Mouse (Mus musculus): ENCODE data around the gene Cuzd1. TPM values are rescaled to one million over a fixed set of nuclear protein-coding genes. Genes with fewer than 3 reads are reported as not detected.

The Cuzd1 gene
- not detected for polyA plus RNA-seq (2021)

GRCm38 (mm10) chr7:131322192-131322591 is at the start of gene Cuzd1:
Cuzd1 (minus strand) TSS chr7:131322292.
- H3K27me3 ChIP-seq = no peaks in the 10 kb centered on the region
- TF ChIP-seq CTCF (IDR thresholded peaks at IDR 0.05) = no peak
- DNase-seq (ENCODE audit: low read depth, low spot score) (no peak), ATAC-seq (no peak)
- CTCF ChIA-PET = interaction anchor here (1.8 kb wide), 1 partner anchor 19 kb away, joined by 4 read pairs; no protein-coding TSS in a partner anchor
- POLR2A ChIA-PET = no interaction called here
- in situ Hi-C loops (cut with MboI; ENCODE audit: low pct_unique_long_range_greater_than_20kb) = no loop called here

DNA sequence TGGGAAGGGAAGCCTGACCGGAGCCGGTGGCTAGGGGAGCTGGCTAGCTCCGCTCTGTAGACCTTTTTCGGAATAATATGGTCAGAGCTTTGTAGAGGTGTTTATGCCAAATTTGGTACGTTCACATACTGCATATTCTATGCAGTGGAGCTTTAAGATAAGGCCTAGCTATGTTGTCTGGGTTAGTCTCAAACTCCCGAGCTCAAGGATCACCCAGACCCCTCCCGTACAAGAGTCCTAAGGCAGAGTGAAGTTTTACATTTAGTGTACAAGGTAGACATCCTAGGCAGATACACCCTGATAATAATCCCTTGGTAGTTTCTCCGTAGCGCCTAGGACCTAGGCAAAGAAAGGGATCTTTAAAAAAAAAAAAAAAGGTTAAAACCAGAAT is 49.4 kb upstream of the Cuzd1 start:
- CTCF ChIA-PET = interaction anchor here (0.9 to 1.4 kb wide), 2 partner anchors 11 to 15 kb away, joined by 4 read pairs; no protein-coding TSS in a partner anchor
- DNase-seq (ENCODE audit: low read depth, low spot score) (peak; percentile 7), ATAC-seq (no peak)
- TF ChIP-seq CTCF (IDR thresholded peaks at IDR 0.05) = no peak
- POLR2A ChIA-PET = interaction anchor here (1.2 to 1.3 kb wide), 3 partner anchors 8 to 38 kb away, joined by 4 to 5 read pairs (median 4); partner anchors contain the start of genes 2310057M21Rik and Ikzf5
- in situ Hi-C loops (cut with MboI; ENCODE audit: low pct_unique_long_range_greater_than_20kb) = loop anchor here (25.0 kb wide), 1 partner anchor 1759 kb away; no protein-coding TSS in a partner anchor
- no peaks in the 10 kb centered on the region for H3K27me3 ChIP-seq

DNA sequence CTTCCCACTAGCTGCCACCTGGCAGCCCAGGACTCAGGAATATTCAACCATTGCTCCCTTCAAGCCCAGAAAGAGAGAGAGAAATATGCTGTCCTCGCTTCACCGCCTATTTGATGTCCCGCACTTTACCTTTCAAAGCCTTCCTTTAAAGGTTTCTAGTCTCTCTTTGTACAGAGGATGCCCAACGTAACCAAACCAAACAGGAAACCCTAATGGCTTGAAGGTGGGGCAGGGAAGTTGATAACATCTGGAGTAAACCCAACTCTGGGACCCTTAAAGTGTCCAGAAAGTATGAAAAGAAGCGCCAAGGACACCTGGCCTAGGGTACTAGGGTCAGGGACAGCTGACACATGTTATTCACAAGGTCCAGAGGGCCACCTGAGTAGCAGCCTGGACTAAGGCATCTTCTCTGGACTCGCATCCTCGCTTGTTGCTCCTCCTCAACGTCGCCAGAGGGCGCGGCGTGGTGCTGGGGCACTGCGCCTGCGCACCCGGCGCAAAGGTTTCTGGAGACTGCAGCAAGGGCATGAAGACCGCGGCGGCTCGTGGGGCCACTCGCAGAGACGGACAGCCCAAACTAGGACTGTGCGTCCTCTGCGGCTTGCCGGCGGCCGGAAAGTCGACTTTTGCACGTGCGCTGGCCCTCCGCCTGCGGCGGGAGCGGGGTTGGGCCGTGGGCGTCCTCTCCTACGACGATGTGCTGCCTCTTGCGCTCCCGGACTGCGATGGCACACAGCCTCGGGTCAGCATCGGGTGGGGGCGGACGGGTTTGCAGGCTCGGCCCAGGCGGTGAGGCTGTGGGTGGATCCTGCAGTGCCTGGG is 48.8 kb upstream of the Cuzd1 start, which contains the start of gene Pstk:
Pstk (plus strand) TSS at position 494 of the 822 bp plus-strand sequence.
- ChIA-PET POLR2A (interaction anchor here (1.2 to 1.3 kb wide), 3 partner anchors 8 to 39 kb away, joined by 4 to 5 read pairs (median 4); partner anchors contain the start of genes 2310057M21Rik and Ikzf5), CTCF (interaction anchor here (0.9 to 2.0 kb wide), 5 partner anchors 11 to 29 kb away, joined by 3 to 6 read pairs (median 4); no protein-coding TSS in a partner anchor)
- ATAC-seq = peak; percentile 94
- TF ChIP-seq CTCF (IDR thresholded peaks at IDR 0.05) = peak; percentile 96
- H3K27me3 ChIP-seq = no peaks in the 10 kb centered on the region
- in situ Hi-C loops (cut with MboI; ENCODE audit: low pct_unique_long_range_greater_than_20kb) = loop anchor here (25.0 kb wide), 1 partner anchor 1759 kb away; no protein-coding TSS in a partner anchor
- peak; percentile 33 for DNase-seq (ENCODE audit: low read depth, low spot score)

DNA sequence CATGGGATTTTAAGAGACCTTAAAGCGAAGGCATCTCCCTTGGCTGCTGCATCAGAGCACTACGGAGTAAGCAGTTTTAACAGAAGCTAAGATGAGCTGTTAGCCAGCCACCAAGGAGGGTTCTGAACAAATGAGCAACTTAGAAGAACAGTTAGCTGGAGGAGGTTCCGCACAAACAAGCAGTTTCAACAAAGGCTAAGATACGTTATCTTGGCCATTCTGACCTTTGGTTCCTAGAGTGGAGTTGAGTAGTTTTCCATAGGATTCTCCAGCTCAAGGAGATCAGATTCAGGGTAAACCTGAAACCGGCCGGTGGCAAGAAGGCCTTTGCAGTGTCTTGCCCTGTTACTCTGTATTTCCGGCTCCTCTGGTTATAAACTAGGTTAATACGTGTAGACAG is 42.0 kb upstream of the Cuzd1 start:
- no peaks in the 10 kb centered on the region for H3K27me3 ChIP-seq
- in situ Hi-C loops (cut with MboI; ENCODE audit: low pct_unique_long_range_greater_than_20kb) = loop anchor here (25.0 kb wide), 1 partner anchor 1752 kb away; no protein-coding TSS in a partner anchor
- ATAC-seq = no peak
- CTCF ChIA-PET = no interaction called here
- POLR2A ChIA-PET = no interaction called here
- no peak for TF ChIP-seq CTCF (IDR thresholded peaks at IDR 0.05)
- DNase-seq (ENCODE audit: low read depth, low spot score) = no peak

DNA sequence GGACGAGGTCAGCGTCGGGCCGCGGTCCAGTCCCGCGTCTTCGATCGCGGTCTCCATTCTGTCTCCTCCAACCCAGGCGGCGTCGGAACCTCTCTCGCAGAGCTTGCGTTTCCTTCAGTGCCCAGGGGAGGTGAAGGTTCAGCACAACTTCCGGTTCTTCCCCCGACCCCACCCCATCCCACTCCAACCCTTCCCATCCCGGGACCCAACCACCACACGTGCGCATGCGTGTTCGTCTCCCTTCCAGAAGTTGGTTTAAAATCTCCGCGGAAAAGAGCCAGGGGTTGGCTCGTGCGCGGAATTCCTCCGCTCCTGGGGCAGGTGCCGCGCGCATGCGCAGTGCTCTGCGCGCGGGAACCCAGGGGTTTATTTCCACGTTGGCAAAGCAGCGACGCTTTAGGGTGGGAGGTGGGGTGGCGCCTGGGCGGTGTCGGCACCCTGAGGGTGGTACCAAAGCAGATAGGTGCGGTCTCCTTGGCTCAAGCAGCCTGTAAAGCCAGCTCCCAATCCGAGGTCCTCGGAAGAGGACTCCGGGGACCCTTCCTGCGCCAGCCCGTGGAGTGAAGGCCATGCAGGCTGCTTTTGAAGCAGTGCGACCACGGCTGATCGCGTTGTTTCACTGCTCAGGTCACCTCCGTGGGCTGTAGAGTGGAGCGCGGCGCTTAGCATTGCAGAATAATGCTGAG is 40.7 kb upstream of the Cuzd1 start, which contains the start of gene 2310057M21Rik:
2310057M21Rik (minus strand) TSS at position 145 of the 686 bp plus-strand sequence.
- H3K27me3 ChIP-seq = no peaks in the 10 kb centered on the region
- ATAC-seq (peak; percentile 83), DNase-seq (ENCODE audit: low read depth, low spot score) (peak; percentile 93)
- CTCF ChIA-PET = no interaction called here
- no peak for TF ChIP-seq CTCF (IDR thresholded peaks at IDR 0.05)
- in situ Hi-C loops (cut with MboI; ENCODE audit: low pct_unique_long_range_greater_than_20kb) = loop anchor here (25.0 kb wide), 1 partner anchor 1750 kb away; no protein-coding TSS in a partner anchor
- POLR2A ChIA-PET = interaction anchor here (1.3 kb wide), 1 partner anchor 9 kb away, joined by 4 read pairs; the partner anchor contains the start of gene Pstk

DNA sequence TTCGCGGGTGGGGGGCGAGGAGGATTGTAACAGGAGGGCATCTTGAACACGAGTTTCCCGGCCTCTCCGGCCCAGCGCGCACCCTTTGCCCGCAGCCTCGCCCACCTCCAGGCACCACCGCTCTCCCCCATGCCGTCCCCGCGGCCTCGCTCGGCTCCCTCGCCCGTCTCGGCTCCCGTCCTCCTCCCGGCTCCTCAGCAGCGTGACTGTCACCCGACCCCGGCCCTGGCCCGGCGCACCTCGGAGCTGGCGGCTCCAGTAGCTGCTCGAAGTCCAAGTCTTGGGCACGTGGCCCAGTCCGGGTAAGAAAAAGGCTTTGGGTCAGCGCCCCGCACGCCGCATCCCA is 40.1 kb upstream of the Cuzd1 start:
- CTCF ChIA-PET = no interaction called here
- no peaks in the 10 kb centered on the region for H3K27me3 ChIP-seq
- POLR2A ChIA-PET = no interaction called here
- in situ Hi-C loops (cut with MboI; ENCODE audit: low pct_unique_long_range_greater_than_20kb) = loop anchor here (25.0 kb wide), 1 partner anchor 1750 kb away; no protein-coding TSS in a partner anchor
- peak; percentile 45 for ATAC-seq
- DNase-seq (ENCODE audit: low read depth, low spot score) = no peak
- no peak for TF ChIP-seq CTCF (IDR thresholded peaks at IDR 0.05)

DNA sequence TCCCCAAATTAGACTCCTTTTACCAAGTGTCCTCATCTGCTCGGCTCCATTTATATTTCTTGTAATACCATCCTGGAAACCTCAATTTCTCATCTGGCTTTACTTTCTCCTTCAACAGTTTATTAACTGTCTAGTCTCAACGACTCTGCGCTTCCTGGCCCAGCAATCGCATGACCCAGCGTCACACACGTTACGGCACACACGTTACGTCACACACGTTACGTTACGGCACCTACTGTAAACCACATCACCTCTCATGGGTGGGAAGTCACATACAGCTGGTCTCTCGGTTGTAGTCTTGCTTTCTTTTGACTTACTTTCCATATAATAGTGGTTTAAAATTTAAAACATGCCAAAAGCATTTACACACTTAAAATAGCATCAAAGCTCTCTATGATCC is 34.0 kb upstream of the Cuzd1 start:
- TF ChIP-seq CTCF (IDR thresholded peaks at IDR 0.05) = no peak
- no peak for ATAC-seq
- ChIA-PET POLR2A (no interaction called here), CTCF (interaction anchor here (1.5 kb wide), 1 partner anchor 10 kb away, joined by 4 read pairs; no protein-coding TSS in a partner anchor)
- no peak for DNase-seq (ENCODE audit: low read depth, low spot score)
- in situ Hi-C loops (cut with MboI; ENCODE audit: low pct_unique_long_range_greater_than_20kb) = loop anchor here (25.0 kb wide), 1 partner anchor 1744 kb away; no protein-coding TSS in a partner anchor
- H3K27me3 ChIP-seq = no peaks in the 10 kb centered on the region

DNA sequence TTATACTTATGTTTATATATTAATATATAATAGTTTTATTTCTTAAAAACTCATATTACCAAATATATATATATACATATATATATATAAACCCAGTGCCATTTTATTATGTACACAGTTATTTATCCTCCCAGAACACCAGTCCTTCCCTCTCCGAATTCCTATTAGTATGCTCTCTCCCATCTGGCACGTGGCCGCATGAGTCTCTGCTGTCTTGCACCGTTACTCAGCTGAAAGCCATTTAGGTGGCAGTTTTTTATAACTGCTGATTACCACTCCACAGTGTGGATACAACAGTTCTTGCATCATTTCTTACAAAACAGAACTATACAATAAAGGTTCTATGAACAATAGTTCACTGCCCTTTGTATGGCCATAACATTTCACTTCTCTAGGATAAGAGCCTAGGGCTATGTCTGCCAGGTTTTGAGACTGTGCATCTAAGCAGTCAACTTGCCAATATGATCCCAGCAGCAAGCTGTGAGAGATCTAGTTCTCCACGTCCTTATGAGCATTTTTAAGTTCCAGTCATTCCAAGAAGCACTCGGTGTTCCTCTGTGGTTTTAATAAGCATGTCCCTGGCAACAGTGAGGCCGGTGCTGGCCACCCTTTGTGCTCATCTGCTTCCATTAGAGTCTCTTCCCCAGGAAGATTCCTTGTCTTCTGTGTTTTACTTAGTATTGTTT is 23.9 kb upstream of the Cuzd1 start:
- no peak for TF ChIP-seq CTCF (IDR thresholded peaks at IDR 0.05)
- peak; percentile 86 for ATAC-seq
- ChIA-PET CTCF (interaction anchor here (1.2 to 1.9 kb wide), 3 partner anchors 9 to 30 kb away, joined by 3 to 6 read pairs (median 4); partner anchors contain the start of gene Fam24b), POLR2A (no interaction called here)
- no peaks in the 10 kb centered on the region for H3K27me3 ChIP-seq
- in situ Hi-C loops (cut with MboI; ENCODE audit: low pct_unique_long_range_greater_than_20kb) = no loop called here
- DNase-seq (ENCODE audit: low read depth, low spot score) = peak; percentile 24

GRCm38 (mm10) chr7:131337502-131338068 is 15.5 kb upstream of the Cuzd1 start:
- no peak for DNase-seq (ENCODE audit: low read depth, low spot score)
- no peak for ATAC-seq
- H3K27me3 ChIP-seq = no peaks in the 10 kb centered on the region
- POLR2A ChIA-PET = no interaction called here
- in situ Hi-C loops (cut with MboI; ENCODE audit: low pct_unique_long_range_greater_than_20kb) = no loop called here
- CTCF ChIA-PET = no interaction called here
- TF ChIP-seq CTCF (IDR thresholded peaks at IDR 0.05) = no peak
